Mouse (Mus musculus) right cerebral cortex, postnatal 14 days (tissue): Measurements from ENCODE around the gene Spata31d1a.

Experiments used
- DNase-seq: peaks from one replicate; pipeline ENCODE4 v3.0.0; 2022

The Spata31d1a gene

GRCm38 (mm10) chr13:59699131-59699530 is 11.0 kb downstream of the Spata31d1a start:
- no peak for DNase-seq

DNA sequence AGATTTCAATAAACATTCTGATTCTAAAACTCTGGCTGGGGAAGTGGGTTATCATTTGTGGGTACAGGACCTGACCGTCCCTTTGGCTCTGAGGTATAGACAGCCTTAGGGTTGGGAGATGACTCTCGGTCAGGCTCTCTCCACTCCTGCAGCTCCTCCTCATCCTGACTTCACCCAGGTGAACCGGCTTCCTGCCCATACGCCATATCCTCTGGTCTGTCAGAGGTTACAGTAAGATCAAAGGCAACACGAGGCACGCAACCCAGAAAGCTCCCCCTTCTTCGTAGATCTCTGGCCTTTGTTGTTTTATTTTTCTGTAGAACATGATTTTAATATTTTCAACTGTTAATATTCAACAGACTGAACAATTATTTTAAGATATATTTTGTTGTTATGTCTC is 14.3 kb downstream of the Spata31d1a start:
- DNase-seq, result no peak

- no peak for DNase-seq
Observed at GRCm38 (mm10) chr13:59694008-59694407, 16.1 kb downstream of the Spata31d1a start, which contains the start of gene 4921517D22Rik. TSS of gene 4921517D22Rik (minus strand) at chr13:59694108.

GRCm38 (mm10) chr13:59691478-59691877 is 18.7 kb downstream of the Spata31d1a start:
- DNase-seq, result no peak

- no peak for DNase-seq
Observed at GRCm38 (mm10) chr13:59690576-59690975, 19.6 kb downstream of the Spata31d1a start.

GRCm38 (mm10) chr13:59689843-59690242 is 20.3 kb downstream of the Spata31d1a start:
- DNase-seq, result no peak

GRCm38 (mm10) chr13:59689313-59689712 is 20.8 kb downstream of the Spata31d1a start:
- DNase-seq, result no peak

DNA sequence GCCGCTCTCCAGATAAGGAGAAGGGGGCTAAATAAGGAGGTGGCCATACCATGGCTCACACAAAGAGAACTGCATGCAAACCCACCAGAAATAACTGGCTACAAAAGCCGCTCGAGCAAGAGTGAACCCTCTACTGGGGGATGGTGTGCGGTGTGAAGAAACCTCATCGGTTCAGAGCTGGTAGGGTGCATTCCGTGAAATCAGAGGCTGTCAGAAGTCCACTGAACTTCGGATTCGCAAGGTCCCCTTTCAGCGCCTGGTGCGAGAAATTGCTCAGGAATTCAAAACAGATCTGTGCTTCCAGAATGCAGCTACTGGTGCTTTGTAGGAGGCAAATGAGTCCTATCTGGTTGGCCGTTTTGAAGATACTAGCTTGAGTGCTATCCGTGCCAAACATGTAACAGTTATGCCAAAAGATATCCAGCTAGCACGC is 21.8 kb downstream of the Spata31d1a start:
- no peak for DNase-seq

GRCm38 (mm10) chr13:59685236-59685635 is 24.9 kb downstream of the Spata31d1a start:
- no peak for DNase-seq

- DNase-seq, result no peak
Observed at GRCm38 (mm10) chr13:59682629-59683028, 27.5 kb downstream of the Spata31d1a start.

- no peak for DNase-seq
Observed at GRCm38 (mm10) chr13:59679908-59680307, 30.2 kb downstream of the Spata31d1a start.

DNA sequence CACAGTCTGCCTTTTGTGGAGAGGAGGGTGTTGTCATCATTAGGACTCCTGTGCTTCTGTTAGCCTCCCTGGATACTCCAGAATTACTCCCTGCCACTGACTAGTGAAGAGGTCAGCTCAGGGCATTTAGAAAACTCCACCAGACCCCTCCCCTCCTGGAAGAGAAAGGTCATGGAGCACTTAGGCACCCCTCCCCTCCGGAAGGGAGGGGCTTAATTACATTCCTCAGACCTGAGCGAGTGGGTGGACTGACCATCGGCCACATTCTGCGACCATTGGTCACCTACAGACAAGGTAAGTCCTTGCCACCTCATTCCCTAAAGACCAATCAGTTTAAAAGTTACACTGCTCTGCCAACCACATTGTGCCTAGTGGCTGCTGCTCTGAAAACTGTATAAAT is 30.8 kb downstream of the Spata31d1a start:
- DNase-seq, result no peak

GRCm38 (mm10) chr13:59676316-59677229 is 33.6 kb downstream of the Spata31d1a start:
- no peak for DNase-seq

GRCm38 (mm10) chr13:59675151-59676011 is 34.7 kb downstream of the Spata31d1a start, which contains the start of gene Golm1:
TSS of gene Golm1 (minus strand) at chr13:59675811.
- peak; percentile 47 for DNase-seq

DNA sequence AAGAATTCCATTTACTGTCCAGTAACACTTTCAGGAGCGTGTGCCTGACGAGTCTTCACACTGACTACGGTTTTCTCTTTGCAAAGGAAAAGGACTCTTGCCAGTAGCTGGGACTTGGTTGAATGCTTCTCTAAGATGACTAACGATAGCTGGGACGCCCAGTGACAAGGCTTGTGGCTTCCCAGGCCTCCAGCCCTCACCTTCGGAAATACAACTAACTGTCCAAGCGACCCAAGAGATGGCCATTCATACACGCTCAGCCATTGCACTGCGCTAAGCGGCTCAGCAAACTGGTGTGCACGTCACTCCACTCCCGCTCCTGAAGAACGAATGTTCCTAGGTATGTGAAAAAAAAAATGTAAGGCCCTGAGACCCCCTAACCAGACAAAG is 35.4 kb downstream of the Spata31d1a start:
- no peak for DNase-seq

GRCm38 (mm10) chr13:59674215-59674614 is 35.9 kb downstream of the Spata31d1a start:
- no peak for DNase-seq

DNA sequence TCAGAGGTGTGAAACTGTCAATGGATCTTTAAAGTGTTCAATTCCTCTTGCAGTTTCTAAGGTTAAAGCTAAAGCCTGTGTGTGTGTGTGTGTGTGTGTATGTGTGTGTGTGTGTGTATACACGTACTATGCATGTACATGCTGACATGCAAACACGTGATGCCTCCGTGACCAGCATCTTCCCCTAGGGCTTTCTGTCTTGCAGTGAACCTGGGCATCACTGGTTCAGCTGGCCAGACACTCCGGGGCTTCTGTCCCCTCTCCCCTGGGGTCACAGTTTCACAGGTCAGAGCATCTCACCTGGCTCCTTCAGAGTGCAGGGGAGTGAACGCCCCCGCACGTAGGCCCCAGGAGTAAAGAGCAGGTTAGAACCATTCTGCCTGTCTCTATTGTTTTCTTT is 36.5 kb downstream of the Spata31d1a start:
- no peak for DNase-seq

DNA sequence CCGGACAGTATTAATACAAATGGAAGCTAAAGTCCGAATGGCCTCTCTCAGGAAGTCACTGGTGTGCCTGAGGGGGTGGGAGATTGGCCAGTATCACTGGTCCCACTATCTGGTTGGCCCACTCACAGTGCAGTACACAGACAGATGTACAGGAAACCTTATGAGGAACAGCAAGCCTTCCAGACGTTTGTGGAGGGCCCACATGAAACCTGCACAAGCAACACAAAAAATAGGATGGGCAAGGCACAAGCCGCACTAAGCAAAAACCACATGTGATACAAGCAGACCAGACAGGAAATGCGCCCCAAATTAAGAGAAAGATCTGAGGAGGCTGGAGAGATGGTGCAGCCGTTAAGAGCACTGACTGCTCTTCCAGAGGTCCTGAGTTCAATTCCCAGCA is 37.9 kb downstream of the Spata31d1a start:
- DNase-seq, result no peak

GRCm38 (mm10) chr13:59671521-59671920 is 38.6 kb downstream of the Spata31d1a start:
- no peak for DNase-seq

GRCm38 (mm10) chr13:59669946-59670345 is 40.2 kb downstream of the Spata31d1a start:
- DNase-seq, result no peak

DNA sequence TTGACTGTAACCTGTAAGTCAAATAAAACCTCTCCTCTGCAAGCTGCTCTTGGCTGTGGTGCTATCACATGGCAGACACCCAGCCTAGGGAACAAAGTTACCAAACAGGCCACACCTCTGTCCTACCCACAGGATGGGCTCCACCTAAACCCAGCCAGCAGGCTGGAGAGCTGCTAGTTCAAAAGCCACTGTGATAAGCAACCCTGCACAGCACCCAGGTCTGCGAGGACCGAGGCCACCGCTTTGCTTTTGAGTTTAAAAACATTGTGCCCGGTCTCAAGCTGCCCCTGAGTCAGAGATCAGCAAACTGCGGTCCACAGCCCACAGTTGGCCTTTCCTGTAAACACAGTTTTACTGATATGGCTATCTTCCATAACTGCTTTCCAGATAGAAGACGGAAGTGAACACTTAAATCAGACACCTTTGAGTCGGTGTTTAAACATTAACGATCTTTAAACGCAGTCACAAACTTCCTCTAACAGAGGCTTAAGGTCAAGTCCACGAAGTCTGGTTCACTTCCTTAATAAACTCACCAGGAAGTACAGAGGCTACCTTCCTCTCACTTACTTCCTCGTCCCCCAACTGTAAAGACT is 41.5 kb downstream of the Spata31d1a start:
- no peak for DNase-seq

DNA sequence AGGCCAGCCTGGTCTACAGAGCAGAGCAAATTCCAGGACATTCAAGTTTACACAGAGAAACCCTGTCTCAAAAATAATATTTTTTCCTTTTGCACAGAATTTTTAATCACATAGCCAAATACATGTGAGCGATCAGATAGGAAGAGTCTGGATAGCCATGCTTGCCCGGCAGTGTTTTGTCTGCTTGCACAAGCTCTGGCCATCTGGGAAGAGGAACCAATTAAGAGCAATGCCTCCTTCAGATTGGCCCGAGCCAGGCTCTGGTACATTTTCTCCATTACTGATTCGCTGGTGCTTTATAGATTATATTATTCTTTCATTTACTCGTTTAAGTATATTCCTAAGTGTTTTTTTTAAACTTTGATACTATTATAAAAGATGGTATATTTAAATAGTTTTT is 42.4 kb downstream of the Spata31d1a start:
- no peak for DNase-seq
